In genomic region chr14:87567034-87567461, GRCm38 (mm10) we compare ENCODE assay signal across 9 mouse cellular contexts.
A peak's percentile ranks its signal among the peaks of the same experiment; 100 is the strongest.
DNase-seq lines count a peak whose midpoint lies in the region; ATAC-seq lines count a peak whose summit lies in the region.
"Had no signal": no experiment of that assay in that cellular context is flagged by ENCODE, and none has a peak within 500 bp of the region (broad histone marks: within the 10 kb centered on the region; RNA-seq: fewer than 3 reads in every experiment).

No protein-coding gene starts in this region.

- no peaks in the 10 kb centered on the region for H3K36me3 ChIP-seq in forebrain, embryonic 13.5 days (ENCODE audit: poor library complexity, severe bottlenecking)
- H3K36me3 ChIP-seq in midbrain, embryonic 12.5 days, result no peaks in the 10 kb centered on the region
- H3K36me3 ChIP-seq: embryonic facial prominence, embryonic 15.5 days; limb, embryonic 12.5 days had no signal

- H3K4me2 ChIP-seq in forebrain, embryonic 13.5 days, result no peak overlapping the region
- no peak overlapping the region for H3K4me2 ChIP-seq in midbrain, embryonic 12.5 days (replicated peaks)

- ATAC-seq in forebrain, embryonic 13.5 days, result peak; percentile 48; the same call in 1 of the 2 replicates
- peak; percentile 77 for ATAC-seq in midbrain, embryonic 12.5 days (ENCODE audit: low FRiP score, low read depth)

- peaks cover 17% of the 10 kb centered on the region for H3K4me1 ChIP-seq in forebrain, embryonic 13.5 days
- H3K4me1 ChIP-seq in midbrain, embryonic 12.5 days, result peaks cover 17% of the 10 kb centered on the region

- no peaks in the 10 kb centered on the region for H3K27me3 ChIP-seq in forebrain, embryonic 13.5 days
- H3K27me3 ChIP-seq in midbrain, embryonic 12.5 days, result peaks cover 15% of the 10 kb centered on the region

- no peak overlapping the region for H3K27ac ChIP-seq in forebrain, embryonic 13.5 days
- no peak overlapping the region for H3K27ac ChIP-seq in midbrain, embryonic 12.5 days (replicated peaks)
- H3K27ac ChIP-seq: limb, embryonic 12.5 days had no signal

- H3K9ac ChIP-seq in forebrain, embryonic 13.5 days, result no peak overlapping the region
- H3K9ac ChIP-seq in midbrain, embryonic 12.5 days (replicated peaks), result no peak overlapping the region
- H3K9ac ChIP-seq: embryonic facial prominence, embryonic 15.5 days; limb, embryonic 12.5 days had no signal

- WGBS in forebrain, embryonic 13.5 days, result 38% methylated on average over 3 of the region's 3 CpGs
- 25% methylated on average over 3 of the region's 3 CpGs for WGBS in midbrain, embryonic 12.5 days

- no peaks in the 10 kb centered on the region for H3K9me3 ChIP-seq in forebrain, embryonic 13.5 days (replicated peaks)
- no peaks in the 10 kb centered on the region for H3K9me3 ChIP-seq in midbrain, embryonic 12.5 days
- H3K9me3 ChIP-seq: embryonic facial prominence, embryonic 15.5 days; limb, embryonic 12.5 days had no signal

- DNase-seq in kidney, postnatal 14 days, result peak; percentile 12
- no peak for DNase-seq in kidney, adult 11 months
- DNase-seq in NIH3T3 (ENCODE audit: low read depth), result peak; percentile 11
- DNase-seq in thymus, postnatal 36 days, result no peak
- DNase-seq in urinary bladder, postnatal 36 days (ENCODE audit: low spot score in 2 of 2), result no peak

- no peak overlapping the region for H3K4me3 ChIP-seq in forebrain, embryonic 13.5 days
- no peak overlapping the region for H3K4me3 ChIP-seq in midbrain, embryonic 12.5 days

Comparison
In these comparisons a context has a peak if more than half of its experiments do, and no peak if none do; other contexts are left out.
1. DNase-seq: peak in kidney, postnatal 14 days (single experiment) and NIH3T3 (single experiment); none in kidney, adult 11 months (single experiment), thymus, postnatal 36 days (0 of 2) and urinary bladder, postnatal 36 days (0 of 2).